ENCODE assay signal across 18 mouse cellular contexts in genomic region chr11:29815670-29816069, GRCm38 (mm10). TPM values are rescaled to one million over a fixed set of nuclear protein-coding genes. Genes with fewer than 3 reads are reported as not detected.
DNase-seq lines count a peak whose midpoint lies in the region; ATAC-seq lines count a peak whose summit lies in the region.
"Had no signal": no experiment of that assay in that cellular context is flagged by ENCODE, and none has a peak within 500 bp of the region (broad histone marks: within the 10 kb centered on the region; RNA-seq: fewer than 3 reads in every experiment).

No protein-coding gene starts in this region.

- H3K27me3 ChIP-seq in heart, embryonic 10.5 days (ENCODE audit: insufficient read depth, poor library complexity, severe bottlenecking) = no peaks in the 10 kb centered on the region
- no peaks in the 10 kb centered on the region for H3K27me3 ChIP-seq in heart, embryonic 15.5 days
- no peaks in the 10 kb centered on the region for H3K27me3 ChIP-seq in liver, embryonic 12.5 days (replicated peaks)
- no peaks in the 10 kb centered on the region for H3K27me3 ChIP-seq in liver, embryonic 16.5 days (ENCODE audit: control insufficient read depth, insufficient read depth, low read depth, low read length)
- H3K27me3 ChIP-seq: forebrain, embryonic 15.5 days; hindbrain, embryonic 13.5 days had no signal

- no peaks in the 10 kb centered on the region for H3K36me3 ChIP-seq in heart, embryonic 10.5 days
- no peaks in the 10 kb centered on the region for H3K36me3 ChIP-seq in heart, embryonic 15.5 days
- H3K36me3 ChIP-seq in liver, embryonic 12.5 days = no peaks in the 10 kb centered on the region
- H3K36me3 ChIP-seq in liver, embryonic 16.5 days (ENCODE audit: control insufficient read depth, insufficient read depth) = no peaks in the 10 kb centered on the region
- H3K36me3 ChIP-seq: forebrain, embryonic 15.5 days had no signal

- H3K4me1 ChIP-seq in heart, embryonic 10.5 days = peaks cover 14% of the 10 kb centered on the region
- peaks cover 5% of the 10 kb centered on the region for H3K4me1 ChIP-seq in heart, embryonic 15.5 days (replicated peaks)
- H3K4me1 ChIP-seq in liver, embryonic 12.5 days = peaks cover 35% of the 10 kb centered on the region
- peaks cover 17% of the 10 kb centered on the region for H3K4me1 ChIP-seq in liver, embryonic 16.5 days (ENCODE audit: control insufficient read depth, low read depth, low read length)
- H3K4me1 ChIP-seq: forebrain, embryonic 15.5 days; hindbrain, embryonic 13.5 days had no signal

- H3K9me3 ChIP-seq in heart, embryonic 10.5 days = no peaks in the 10 kb centered on the region
- H3K9me3 ChIP-seq in heart, embryonic 15.5 days (replicated peaks) = no peaks in the 10 kb centered on the region
- no peaks in the 10 kb centered on the region for H3K9me3 ChIP-seq in liver, embryonic 12.5 days (replicated peaks)
- no peaks in the 10 kb centered on the region for H3K9me3 ChIP-seq in liver, embryonic 16.5 days (replicated peaks; ENCODE audit: control insufficient read depth, low read length)
- H3K9me3 ChIP-seq: forebrain, embryonic 15.5 days; hindbrain, embryonic 13.5 days had no signal

- no peak for DNase-seq in heart, embryonic 10.5 days (ENCODE audit: low spot score)
- no peak for DNase-seq in heart, adult 18-20 months
- DNase-seq in heart, postnatal 36 days = no peak
- no peak for DNase-seq in kidney, adult 8-10 months
- DNase-seq in c-Kit-positive CD71-positive TER-119-positive erythroid progenitor cells, embryonic 14.5 days (ENCODE audit: low spot score) = no peak
- DNase-seq: adrenal gland, postnatal 10 days; cerebellum, adult 18-20 months; cerebellum, adult 9-11 months; cerebellum, postnatal 36 days; gastrocnemius, postnatal 10 days; kidney, adult 11 months had no signal

- peak overlapping the region; percentile 53; the same call in 1 of the 2 replicates for H3K27ac ChIP-seq in heart, embryonic 10.5 days
- H3K27ac ChIP-seq in heart, embryonic 15.5 days = 0 out of 2 replicates have a peak overlapping the region, but pooled peaks have one; percentile 18
- H3K27ac ChIP-seq in liver, embryonic 12.5 days = peak overlapping the region; percentile 99
- H3K27ac ChIP-seq in liver, embryonic 16.5 days (ENCODE audit: low read length) = peak overlapping the region; percentile 99
- H3K27ac ChIP-seq: forebrain, embryonic 15.5 days; hindbrain, embryonic 13.5 days; hindbrain, postnatal 0 days had no signal

- ATAC-seq in heart, embryonic 15.5 days (replicated peaks; ENCODE audit: insufficient number of reproducible peaks, insufficient read depth, low FRiP score, low read depth) = no peak
- ATAC-seq in liver, embryonic 12.5 days = peak; percentile 46; the same call in 1 of the 2 replicates
- ATAC-seq in liver, embryonic 16.5 days (ENCODE audit: low read depth) = peak; percentile 35
- ATAC-seq: forebrain, embryonic 15.5 days; hindbrain, postnatal 0 days had no signal

- no peak overlapping the region for H3K4me3 ChIP-seq in heart, embryonic 10.5 days
- H3K4me3 ChIP-seq in heart, embryonic 15.5 days = no peak overlapping the region
- H3K4me3 ChIP-seq in liver, embryonic 12.5 days = no peak overlapping the region
- H3K4me3 ChIP-seq in liver, embryonic 16.5 days (ENCODE audit: low read depth, low read length) = 0 out of 2 replicates have a peak overlapping the region, but pooled peaks have one; percentile 9
- H3K4me3 ChIP-seq: forebrain, embryonic 15.5 days; hindbrain, embryonic 13.5 days had no signal

- no peak overlapping the region for H3K4me2 ChIP-seq in heart, embryonic 15.5 days
- peak overlapping the region; percentile 52 for H3K4me2 ChIP-seq in liver, embryonic 12.5 days
- peak overlapping the region; percentile 53 for H3K4me2 ChIP-seq in liver, embryonic 16.5 days (ENCODE audit: low read depth, low read length)
- H3K4me2 ChIP-seq: forebrain, embryonic 15.5 days; hindbrain, embryonic 13.5 days had no signal

- H3K9ac ChIP-seq in heart, embryonic 15.5 days = no peak overlapping the region
- peak overlapping the region; percentile 32 for H3K9ac ChIP-seq in liver, embryonic 12.5 days
- peak overlapping the region; percentile 54 for H3K9ac ChIP-seq in liver, embryonic 16.5 days (ENCODE audit: low read depth, low read length)
- H3K9ac ChIP-seq: forebrain, embryonic 15.5 days; hindbrain, embryonic 13.5 days had no signal

- intact Hi-C loops in heart, postnatal 36 days (cut with DNase I) = no loop called here

RNA-seq across cellular contexts. Expression of gene 4931440F15Rik, which starts 9.8 kb away (rescaled TPM):
- 0.39 and 0.45 TPM in 2 replicates for polyA plus RNA-seq in heart, embryonic 10.5 days (2016; fragmentation: Nextera tagmentation; extraction: Ambion mirVana)
- total RNA-seq in heart, adult 18-20 months (2021) = 1 to 10 TPM; 1.5 to 1.9 TPM
- polyA plus RNA-seq in heart, embryonic 15.5 days (2015; fragmentation: Nextera tagmentation; extraction: Ambion mirVana) = 0.08 and 0.10 TPM in 2 replicates
- 1 to 10 TPM; 1.8 to 2.1 TPM for total RNA-seq in heart, postnatal 36 days (2021)
- polyA plus RNA-seq in liver, embryonic 12.5 days (2016; fragmentation: Nextera tagmentation; extraction: Ambion mirVana) = 0.41 and 0.54 TPM in 2 replicates
- 0.14 and 0.25 TPM in 2 replicates for polyA plus RNA-seq in liver, embryonic 16.5 days (2015; fragmentation: Nextera tagmentation; extraction: Ambion mirVana)
- total RNA-seq: hematopoietic stem cell, adult 5-6 weeks had no signal

Comparison
In these comparisons a context has a peak if more than half of its experiments do, and no peak if none do; other contexts are left out.
1. H3K27ac ChIP-seq: peak in every context shown above with its lines; median percentile 99 in liver, embryonic 12.5 days; 99 in liver, embryonic 16.5 days; 53 in heart, embryonic 10.5 days; 18 in heart, embryonic 15.5 days.